Mouse (Mus musculus) stomach, embryonic 15.5 days (tissue): ENCODE measurements around the gene Atp2a1. TPM values are rescaled to one million over a fixed set of nuclear protein-coding genes. Genes with fewer than 3 reads are reported as not detected.
"Not testable (repeated sequence)": the region's sequence is repeated elsewhere in the genome, so short reads cannot be mapped to it uniquely, and the experiment has no call there.

Experiments
- ATAC-seq: fragments of 200-750 bp; cut with Nextera tagmentation; 2 replicates; pipeline ENCODE4 v1.8.0; 2017; ENCODE audit warnings: low read depth, moderate number of reproducible peaks, moderate TSS enrichment; ENCODE audit not compliant: insufficient read depth, low FRiP score
- H3K27ac ChIP-seq: fragments of 300-500 bp; sonication (generic); 2 replicates; pipeline ENCODE4 v1.5.1; 2015; ENCODE audit warnings: mild to moderate bottlenecking, inconsistent platforms
- H3K27me3 ChIP-seq: fragments of 300-500 bp; sonication (generic); replicated peaks from 2 replicates; pipeline ENCODE4 v1.6.1; 2015; ENCODE audit warnings: inconsistent platforms
- H3K36me3 ChIP-seq: fragments of 300-500 bp; sonication (generic); 2 replicates; pipeline ENCODE4 v1.6.1; 2015; ENCODE audit warnings: inconsistent platforms
- H3K4me1 ChIP-seq: fragments of 300-500 bp; sonication (generic); 2 replicates; pipeline ENCODE4 v1.6.1; 2015; ENCODE audit warnings: inconsistent platforms
- H3K4me2 ChIP-seq: fragments of 300-500 bp; sonication (generic); 2 replicates; pipeline ENCODE4 v1.6.1; 2015; ENCODE audit warnings: mild to moderate bottlenecking, inconsistent platforms
- H3K4me3 ChIP-seq: fragments of 300-500 bp; sonication (generic); replicated peaks from 2 replicates; pipeline ENCODE4 v1.5.1; 2015; ENCODE audit warnings: inconsistent platforms
- H3K9ac ChIP-seq: fragments of 300-500 bp; sonication (generic); 2 replicates; pipeline ENCODE4 v1.6.1; 2015; ENCODE audit warnings: inconsistent platforms
- H3K9me3 ChIP-seq: fragments of 300-500 bp; sonication (generic); 2 replicates; pipeline ENCODE4 v1.6.1; 2016; ENCODE audit warnings: inconsistent platforms
- WGBS: fragments of 180-500 bp; shearing (Covaris S2); methylation state at CpG from one replicate; pipeline ENCODE4 v1.1.7; 2015; 5-methylcytosine and 5-hydroxymethylcytosine counted together
- polyA plus RNA-seq: library from polyadenylated mRNA; unstranded; fragments of >200 nt; fragmentation: Nextera tagmentation; extraction: Ambion mirVana; gene quantifications from 2 replicates; pipeline ENCODE4 v1.2.1, GENCODE M21; 2015

Atp2a1 gene
- polyA plus RNA-seq, 1 experiment from 2014 or later = 1.7 TPM

- 0 out of 2 replicates have a peak, but pooled peaks cover under 1% of the 10 kb centered on the region for H3K36me3 ChIP-seq
- no peak for ATAC-seq
- no peaks in the 10 kb centered on the region; the same call in 1 of the 2 replicates for H3K9me3 ChIP-seq
- H3K4me1 ChIP-seq = peaks cover 13% of the 10 kb centered on the region
- WGBS = 51% methylated on average over 12 of the region's 13 CpGs
- H3K27ac ChIP-seq = no peak overlapping the region
- H3K4me2 ChIP-seq = 0 out of 2 replicates have a peak overlapping the region, but pooled peaks have one; percentile 81
- no peaks in the 10 kb centered on the region for H3K27me3 ChIP-seq
- H3K4me3 ChIP-seq = no peak overlapping the region
- no peak overlapping the region for H3K9ac ChIP-seq
Measured at GRCm38 (mm10) chr7:126427323-126427860, 35.5 kb downstream of the Atp2a1 start.

- Histone ChIP-seq H3K9me3 (no peaks in the 10 kb centered on the region; the same call in 1 of the 2 replicates), H3K27me3 (no peaks in the 10 kb centered on the region)
Measured at GRCm38 (mm10) chr7:126424161-126424560, 38.7 kb downstream of the Atp2a1 start.

GRCm38 (mm10) chr7:126421756-126422155, 41.2 kb downstream of the Atp2a1 start:
- H3K4me3 ChIP-seq = no peak overlapping the region
- WGBS = 83% methylated on average over 5 of the region's 5 CpGs
- no peaks in the 10 kb centered on the region; the same call in 1 of the 2 replicates for H3K9me3 ChIP-seq
- no peaks in the 10 kb centered on the region for H3K36me3 ChIP-seq
- ATAC-seq = no peak
- no peak overlapping the region for H3K4me2 ChIP-seq
- no peaks in the 10 kb centered on the region for H3K4me1 ChIP-seq
- H3K9ac ChIP-seq = no peak overlapping the region
- no peaks in the 10 kb centered on the region for H3K27me3 ChIP-seq
- no peak overlapping the region for H3K27ac ChIP-seq

More at GRCm38 (mm10) chr7:126424161-126424560, 38.7 kb downstream of the Atp2a1 start:
- no peak overlapping the region for H3K27ac ChIP-seq
- H3K36me3 ChIP-seq = no peaks in the 10 kb centered on the region
- no peak overlapping the region for H3K9ac ChIP-seq
- H3K4me3 ChIP-seq = no peak overlapping the region
- H3K4me1 ChIP-seq = 0 out of 2 replicates have a peak, but pooled peaks cover 6% of the 10 kb centered on the region
- H3K4me2 ChIP-seq = no peak overlapping the region
- no peak for ATAC-seq
- WGBS = 87% methylated on average over 6 of the region's 6 CpGs

- no peak overlapping the region for H3K4me3 ChIP-seq
- H3K9me3 ChIP-seq = no peaks in the 10 kb centered on the region
- no peak overlapping the region for H3K9ac ChIP-seq
- no peak for ATAC-seq
- H3K27me3 ChIP-seq = no peaks in the 10 kb centered on the region
- H3K36me3 ChIP-seq = no peaks in the 10 kb centered on the region
- H3K4me2 ChIP-seq = no peak overlapping the region
- H3K27ac ChIP-seq = no peak overlapping the region
- H3K4me1 ChIP-seq = no peaks in the 10 kb centered on the region
- WGBS = 51% methylated on average over 3 of the region's 3 CpGs
Measured at GRCm38 (mm10) chr7:126418496-126418895, 44.4 kb downstream of the Atp2a1 start.

- H3K4me1 ChIP-seq = no peaks in the 10 kb centered on the region
- H3K36me3 ChIP-seq = no peaks in the 10 kb centered on the region
- no peak overlapping the region for H3K27ac ChIP-seq
- 0 out of 2 replicates have a peak, but pooled peaks cover 2% of the 10 kb centered on the region for H3K27me3 ChIP-seq
- no peaks in the 10 kb centered on the region for H3K9me3 ChIP-seq
- ATAC-seq = no peak
- no peak overlapping the region for H3K4me2 ChIP-seq
- no peak overlapping the region for H3K9ac ChIP-seq
- 87% methylated on average over 4 of the region's 4 CpGs for WGBS
- H3K4me3 ChIP-seq = no peak overlapping the region
Measured at GRCm38 (mm10) chr7:126417606-126418005, 45.3 kb downstream of the Atp2a1 start.

GRCm38 (mm10) chr7:126417045-126417444, 45.9 kb downstream of the Atp2a1 start:
- Histone ChIP-seq H3K4me2 (no peak overlapping the region), H3K27ac (no peak overlapping the region), H3K9me3 (no peaks in the 10 kb centered on the region), H3K9ac (no peak overlapping the region), H3K4me3 (no peak overlapping the region), H3K27me3 (0 out of 2 replicates have a peak, but pooled peaks cover 5% of the 10 kb centered on the region), H3K4me1 (no peaks in the 10 kb centered on the region), H3K36me3 (no peaks in the 10 kb centered on the region)
- 61% methylated on average over 8 of the region's 8 CpGs for WGBS
- no peak for ATAC-seq

GRCm38 (mm10) chr7:126416615-126417014, 46.3 kb downstream of the Atp2a1 start:
- 61% methylated on average over 2 of the region's 2 CpGs for WGBS
- Histone ChIP-seq H3K27ac (no peak overlapping the region), H3K4me2 (no peak overlapping the region), H3K4me3 (no peak overlapping the region), H3K4me1 (no peaks in the 10 kb centered on the region), H3K27me3 (peaks cover 5% of the 10 kb centered on the region; the same call in 1 of the 2 replicates), H3K9me3 (no peaks in the 10 kb centered on the region), H3K9ac (no peak overlapping the region), H3K36me3 (no peaks in the 10 kb centered on the region)
- no peak for ATAC-seq

GRCm38 (mm10) chr7:126414725-126415124, 48.2 kb downstream of the Atp2a1 start, which contains the start of gene Cd19:
TSS of gene Cd19 (minus strand) at chr7:126414889.
- Histone ChIP-seq H3K4me3 (no peak within 1 kb of the TSS), H3K27ac (no peak within 1 kb of the TSS), H3K4me2 (no peak within 1 kb of the TSS), H3K4me1 (no peaks in the 10 kb centered on the region), H3K9me3 (no peaks in the 10 kb centered on the region), H3K27me3 (peaks cover 5% of the 10 kb centered on the region; the same call in 1 of the 2 replicates), H3K9ac (no peak within 1 kb of the TSS), H3K36me3 (no peaks in the 10 kb centered on the region)
- ATAC-seq = no peak
- WGBS = 81% methylated on average over 6 of the region's 6 CpGs

GRCm38 (mm10) chr7:126411061-126411460, 51.8 kb downstream of the Atp2a1 start:
- Histone ChIP-seq H3K9me3 (no peaks in the 10 kb centered on the region), H3K9ac (no peak overlapping the region), H3K4me2 (no peak overlapping the region), H3K4me1 (no peaks in the 10 kb centered on the region), H3K4me3 (no peak overlapping the region), H3K27ac (no peak overlapping the region), H3K27me3 (peaks cover 5% of the 10 kb centered on the region; the same call in 1 of the 2 replicates), H3K36me3 (no peaks in the 10 kb centered on the region)
- 86% methylated on average over 4 of the region's 4 CpGs for WGBS
- ATAC-seq = no peak

GRCm38 (mm10) chr7:126408686-126409085, 54.2 kb downstream of the Atp2a1 start:
- 71% methylated on average over 2 of the region's 2 CpGs for WGBS
- ATAC-seq = no peak
- Histone ChIP-seq H3K9ac (no peak overlapping the region), H3K4me3 (no peak overlapping the region), H3K9me3 (no peaks in the 10 kb centered on the region), H3K4me2 (no peak overlapping the region), H3K36me3 (no peaks in the 10 kb centered on the region), H3K4me1 (no peaks in the 10 kb centered on the region), H3K27me3 (peaks cover 5% of the 10 kb centered on the region; the same call in 1 of the 2 replicates), H3K27ac (no peak overlapping the region)

- H3K4me3 ChIP-seq, H3K4me1 ChIP-seq, H3K27ac ChIP-seq, H3K4me2 ChIP-seq, H3K9ac ChIP-seq, ATAC-seq, H3K27me3 ChIP-seq, H3K9me3 ChIP-seq, H3K36me3 ChIP-seq: not testable (repeated sequence)
- WGBS = 78% methylated on average over 8 of the region's 8 CpGs
Measured at GRCm38 (mm10) chr7:126402518-126402917, 60.4 kb downstream of the Atp2a1 start.

GRCm38 (mm10) chr7:126399548-126399947, 63.4 kb downstream of the Atp2a1 start:
- no peak overlapping the region for H3K27ac ChIP-seq
- 0 out of 2 replicates have a peak, but pooled peaks cover 2% of the 10 kb centered on the region for H3K4me1 ChIP-seq
- H3K4me2 ChIP-seq = no peak overlapping the region
- H3K9ac ChIP-seq = no peak overlapping the region
- no peak for ATAC-seq
- H3K36me3 ChIP-seq = no peaks in the 10 kb centered on the region
- 5% methylated on average over 5 of the region's 5 CpGs for WGBS
- no peak overlapping the region for H3K4me3 ChIP-seq
- no peaks in the 10 kb centered on the region for H3K27me3 ChIP-seq
- H3K9me3 ChIP-seq = no peaks in the 10 kb centered on the region
